ENCODE assay signal across 16 mouse cellular contexts in genomic region chr9:119334834-119335233, GRCm38 (mm10). TPM values are rescaled to one million over a fixed set of nuclear protein-coding genes. Genes with fewer than 3 reads are reported as not detected.
DNase-seq lines count a peak whose midpoint lies in the region; ATAC-seq and TF ChIP-seq lines count a peak whose summit lies in the region.
"Had no signal": no experiment of that assay in that cellular context is flagged by ENCODE, and none has a peak within 500 bp of the region (broad histone marks: within the 10 kb centered on the region; RNA-seq: fewer than 3 reads in every experiment).

No protein-coding gene starts in this region.

- peaks cover 15% of the 10 kb centered on the region for H3K36me3 ChIP-seq in heart, postnatal 0 days (replicated peaks; ENCODE audit: control insufficient read depth, insufficient read depth, low read length)
- H3K36me3 ChIP-seq in heart, embryonic 10.5 days: peaks cover 5% of the 10 kb centered on the region; the same call in 1 of the 2 replicates
- peaks cover 5% of the 10 kb centered on the region; the same call in 1 of the 2 replicates for H3K36me3 ChIP-seq in lung, embryonic 16.5 days (ENCODE audit: control insufficient read depth, insufficient read depth, low read length)
- H3K36me3 ChIP-seq: hindbrain, embryonic 13.5 days; midbrain, embryonic 13.5 days; neural tube, embryonic 13.5 days had no signal

- DNase-seq in heart, postnatal 0 days (ENCODE audit: low spot score): no peak
- no peak for DNase-seq in heart, embryonic 10.5 days (ENCODE audit: low spot score)
- DNase-seq in lung, adult 2 months: no peak
- peak; percentile 25 for DNase-seq in naive thymus-derived CD4-positive, alpha-beta T cell, adult 2 months (ENCODE audit: low read depth)
- no peak for DNase-seq in retina, embryonic 14.5 days (ENCODE audit: low spot score)
- DNase-seq in layer of hippocampus, postnatal 25 days (ENCODE audit: extremely low spot score in 1 of 2, low spot score in 1 of 2): no peak
- DNase-seq: cerebellum, adult 11 months had no signal

- no peak for TF ChIP-seq POLR2A in lung, adult 2 months (IDR thresholded peaks at IDR 0.05; ENCODE audit: borderline replicate concordance, extremely low read depth, low read depth, low read length)

- no peak overlapping the region for H3K9ac ChIP-seq in heart, postnatal 0 days (replicated peaks; ENCODE audit: low read depth, low read length)
- no peak overlapping the region for H3K9ac ChIP-seq in lung, embryonic 16.5 days (ENCODE audit: low read length)
- H3K9ac ChIP-seq: hindbrain, embryonic 13.5 days; liver, embryonic 14.5 days; midbrain, embryonic 13.5 days; neural tube, embryonic 13.5 days had no signal

- H3K27ac ChIP-seq in heart, postnatal 0 days (ENCODE audit: low read depth): peak overlapping the region; percentile 69
- H3K27ac ChIP-seq in heart, embryonic 10.5 days: no peak overlapping the region
- peak overlapping the region; percentile 9 for H3K27ac ChIP-seq in lung, embryonic 16.5 days (ENCODE audit: low read length)
- H3K27ac ChIP-seq: hindbrain, embryonic 13.5 days; liver, embryonic 14.5 days; midbrain, embryonic 13.5 days; neural tube, embryonic 13.5 days had no signal

- H3K4me3 ChIP-seq in heart, postnatal 0 days (ENCODE audit: low read depth, low read length): no peak overlapping the region
- H3K4me3 ChIP-seq in heart, embryonic 10.5 days: no peak overlapping the region
- H3K4me3 ChIP-seq in lung, embryonic 16.5 days (ENCODE audit: low read length): no peak overlapping the region
- H3K4me3 ChIP-seq in lung, adult 2 months (replicated peaks; ENCODE audit: extremely low read depth, low read depth, low read length): no peak overlapping the region
- H3K4me3 ChIP-seq: hindbrain, embryonic 13.5 days; midbrain, embryonic 13.5 days; neural tube, embryonic 13.5 days had no signal

- no peak for TF ChIP-seq CTCF in heart, postnatal 0 days (IDR thresholded peaks at IDR 0.05; ENCODE audit: low read depth)
- TF ChIP-seq CTCF in lung, adult 2 months (IDR thresholded peaks at IDR 0.05; ENCODE audit: insufficient read depth, low read length): no peak

- 77% methylated on average over 2 of the region's 2 CpGs for WGBS in heart, postnatal 0 days
- 91% methylated on average over 2 of the region's 2 CpGs for WGBS in heart, embryonic 10.5 days
- 79% methylated on average over 2 of the region's 2 CpGs for WGBS in lung, embryonic 16.5 days
- 84% methylated on average over 2 of the region's 2 CpGs for WGBS in lung, adult 2 months

- peak overlapping the region; percentile 3; the same call in 1 of the 2 replicates for H3K4me2 ChIP-seq in heart, postnatal 0 days (ENCODE audit: low read depth, low read length)
- no peak overlapping the region for H3K4me2 ChIP-seq in lung, embryonic 16.5 days (ENCODE audit: low read depth, low read length)
- H3K4me2 ChIP-seq: hindbrain, embryonic 13.5 days; midbrain, embryonic 13.5 days; neural tube, embryonic 13.5 days had no signal

- H3K9me3 ChIP-seq in heart, postnatal 0 days (replicated peaks; ENCODE audit: control insufficient read depth, low read length): no peaks in the 10 kb centered on the region
- no peaks in the 10 kb centered on the region for H3K9me3 ChIP-seq in heart, embryonic 10.5 days
- H3K9me3 ChIP-seq in lung, embryonic 16.5 days (ENCODE audit: control insufficient read depth, low read length): no peaks in the 10 kb centered on the region
- H3K9me3 ChIP-seq: hindbrain, embryonic 13.5 days; midbrain, embryonic 13.5 days; neural tube, embryonic 13.5 days had no signal

- TF ChIP-seq EP300 in heart, postnatal 0 days (IDR thresholded peaks at IDR 0.05; ENCODE audit: low read depth): no peak

- no peak for ATAC-seq in heart, postnatal 0 days (ENCODE audit: insufficient read depth, low read depth)
- ATAC-seq in lung, embryonic 16.5 days (ENCODE audit: low read depth): no peak
- ATAC-seq in granulocyte monocyte progenitor cell, adult 5-6 weeks (replicated peaks; ENCODE audit: poor library complexity, severe bottlenecking): peak; percentile 5; the same call in 1 of the 2 replicates
- ATAC-seq: midbrain, embryonic 13.5 days had no signal

- peaks cover 12% of the 10 kb centered on the region; the same call in 1 of the 2 replicates for H3K4me1 ChIP-seq in heart, postnatal 0 days (ENCODE audit: control insufficient read depth, insufficient read depth)
- peaks cover 16% of the 10 kb centered on the region for H3K4me1 ChIP-seq in heart, embryonic 10.5 days
- H3K4me1 ChIP-seq in lung, embryonic 16.5 days (replicated peaks; ENCODE audit: control insufficient read depth, insufficient read depth, low read length): peaks cover 11% of the 10 kb centered on the region; the same call in 1 of the 2 replicates
- peaks cover 12% of the 10 kb centered on the region for H3K4me1 ChIP-seq in lung, adult 2 months (ENCODE audit: control insufficient read depth, insufficient read depth, low read length)

- no peaks in the 10 kb centered on the region for H3K27me3 ChIP-seq in heart, postnatal 0 days (ENCODE audit: control insufficient read depth, insufficient read depth, low read length)
- H3K27me3 ChIP-seq in heart, embryonic 10.5 days (ENCODE audit: insufficient read depth, poor library complexity, severe bottlenecking): peaks cover 25% of the 10 kb centered on the region
- H3K27me3 ChIP-seq in lung, embryonic 16.5 days (ENCODE audit: control insufficient read depth, insufficient read depth, low read depth, low read length): no peaks in the 10 kb centered on the region

RNA-seq across cellular contexts. Expression of gene Acaa1a, which starts 4.6 kb away (rescaled TPM):
- 179 and 206 TPM in 2 replicates for total RNA-seq in heart, postnatal 0 days (2014; rRNA removed; ENCODE audit: low replicate concordance)
- 89.1 and 89.8 TPM in 2 replicates for polyA plus RNA-seq in heart, postnatal 0 days (2015; fragmentation: Nextera tagmentation; extraction: Ambion mirVana)
- polyA plus RNA-seq in heart, embryonic 10.5 days (2016; fragmentation: Nextera tagmentation; extraction: Ambion mirVana): 86.5 and 91.8 TPM in 2 replicates
- 111 and 123 TPM in 2 replicates for polyA plus RNA-seq in lung, embryonic 16.5 days (2015; fragmentation: Nextera tagmentation; extraction: Ambion mirVana)
- 216 and 282 TPM in 2 replicates for polyA plus RNA-seq in lung, adult 2 months (2012; rRNA removed)
- 26.4 and 40.6 TPM in 2 replicates for total RNA-seq in granulocyte monocyte progenitor cell, adult 5-6 weeks (2014; fragmentation: Nextera tagmentation)
- 21.2 and 26.2 TPM in 2 replicates for total RNA-seq in granulocyte monocyte progenitor cell, adult 5-6 weeks (2017)
- 10 to 100 TPM; 71.8 to 72.9 TPM for total RNA-seq in layer of hippocampus, postnatal 25 days (2021)

RNA-seq across cellular contexts. Expression of gene Myd88, which starts 6.4 kb away (rescaled TPM):
- 9.7 and 14.3 TPM in 2 replicates for total RNA-seq in heart, postnatal 0 days (2014; rRNA removed; ENCODE audit: low replicate concordance)
- polyA plus RNA-seq in heart, postnatal 0 days (2015; fragmentation: Nextera tagmentation; extraction: Ambion mirVana): 15.8 and 17.0 TPM in 2 replicates
- 11.4 and 11.6 TPM in 2 replicates for polyA plus RNA-seq in heart, embryonic 10.5 days (2016; fragmentation: Nextera tagmentation; extraction: Ambion mirVana)
- polyA plus RNA-seq in lung, embryonic 16.5 days (2015; fragmentation: Nextera tagmentation; extraction: Ambion mirVana): 36.5 and 36.9 TPM in 2 replicates
- polyA plus RNA-seq in lung, adult 2 months (2012; rRNA removed): 29.3 and 38.5 TPM in 2 replicates
- total RNA-seq in granulocyte monocyte progenitor cell, adult 5-6 weeks (2014; fragmentation: Nextera tagmentation): 31.1 and 47.6 TPM in 2 replicates
- 16.4 and 24.2 TPM in 2 replicates for total RNA-seq in granulocyte monocyte progenitor cell, adult 5-6 weeks (2017)
- total RNA-seq in layer of hippocampus, postnatal 25 days (2021): 1 to 10 TPM; 6.3 to 7.4 TPM

RNA-seq across cellular contexts. Expression of gene Oxsr1, which starts 12.6 kb away (rescaled TPM):
- 28.1 and 28.8 TPM in 2 replicates for total RNA-seq in heart, postnatal 0 days (2014; rRNA removed; ENCODE audit: low replicate concordance)
- 6.4 and 6.7 TPM in 2 replicates for polyA plus RNA-seq in heart, postnatal 0 days (2015; fragmentation: Nextera tagmentation; extraction: Ambion mirVana)
- 12.0 and 13.6 TPM in 2 replicates for polyA plus RNA-seq in heart, embryonic 10.5 days (2016; fragmentation: Nextera tagmentation; extraction: Ambion mirVana)
- polyA plus RNA-seq in lung, embryonic 16.5 days (2015; fragmentation: Nextera tagmentation; extraction: Ambion mirVana): 9.3 and 9.8 TPM in 2 replicates
- 13.1 and 19.8 TPM in 2 replicates for polyA plus RNA-seq in lung, adult 2 months (2012; rRNA removed)
- total RNA-seq in granulocyte monocyte progenitor cell, adult 5-6 weeks (2014; fragmentation: Nextera tagmentation): 27.5 and 28.0 TPM in 2 replicates
- 28.7 and 30.5 TPM in 2 replicates for total RNA-seq in granulocyte monocyte progenitor cell, adult 5-6 weeks (2017)
- 10 to 100 TPM; 24.8 to 31.6 TPM for total RNA-seq in layer of hippocampus, postnatal 25 days (2021)

RNA-seq across cellular contexts. Expression of gene Xylb, which starts 22.3 kb away (rescaled TPM):
- total RNA-seq in heart, postnatal 0 days (2014; rRNA removed; ENCODE audit: low replicate concordance): 0.04 and 0.12 TPM in 2 replicates
- polyA plus RNA-seq in heart, postnatal 0 days (2015; fragmentation: Nextera tagmentation; extraction: Ambion mirVana): 0.26 and 0.46 TPM in 2 replicates
- 2.0 and 5.5 TPM in 2 replicates for polyA plus RNA-seq in heart, embryonic 10.5 days (2016; fragmentation: Nextera tagmentation; extraction: Ambion mirVana)
- polyA plus RNA-seq in lung, embryonic 16.5 days (2015; fragmentation: Nextera tagmentation; extraction: Ambion mirVana): 5.1 and 5.2 TPM in 2 replicates
- 6.7 and 7.0 TPM in 2 replicates for polyA plus RNA-seq in lung, adult 2 months (2012; rRNA removed)
- total RNA-seq in granulocyte monocyte progenitor cell, adult 5-6 weeks (2014; fragmentation: Nextera tagmentation): 4.4 and 7.4 TPM in 2 replicates
- 2.8 and 4.1 TPM in 2 replicates for total RNA-seq in granulocyte monocyte progenitor cell, adult 5-6 weeks (2017)
- total RNA-seq in layer of hippocampus, postnatal 25 days (2021): 1 to 10 TPM; 3.3 to 5.0 TPM

RNA-seq across cellular contexts. Expression of gene Slc22a14, which starts 30.5 kb away (rescaled TPM):
- 0.19 TPM in 1 of 2 replicates, not detected in the other for total RNA-seq in heart, postnatal 0 days (2014; rRNA removed; ENCODE audit: low replicate concordance)
- polyA plus RNA-seq in heart, postnatal 0 days (2015; fragmentation: Nextera tagmentation; extraction: Ambion mirVana): 0.08 and 0.11 TPM in 2 replicates
- not detected in 2 replicates for polyA plus RNA-seq in heart, embryonic 10.5 days (2016; fragmentation: Nextera tagmentation; extraction: Ambion mirVana)
- 0.06 and 0.13 TPM in 2 replicates for polyA plus RNA-seq in lung, embryonic 16.5 days (2015; fragmentation: Nextera tagmentation; extraction: Ambion mirVana)
- polyA plus RNA-seq in lung, adult 2 months (2012; rRNA removed): 0.80 and 0.99 TPM in 2 replicates
- not detected in 2 replicates for total RNA-seq in granulocyte monocyte progenitor cell, adult 5-6 weeks (2014; fragmentation: Nextera tagmentation)
- not detected in 2 replicates for total RNA-seq in granulocyte monocyte progenitor cell, adult 5-6 weeks (2017)
- not detected for total RNA-seq in layer of hippocampus, postnatal 25 days (2021)
- total RNA-seq: gastrocnemius, postnatal 10 days had no signal
- polyA plus RNA-seq: adrenal gland, adult 2 months; CD4-positive, CD25-positive, alpha-beta regulatory T cell, adult 4 months; hindbrain, embryonic 13.5 days; liver, embryonic 14.5 days; neural tube, embryonic 13.5 days had no signal
